Mouse (Mus musculus): ENCODE measurements around the gene Scrt2. TPM values are rescaled to one million over a fixed set of nuclear protein-coding genes. Genes with fewer than 3 reads are reported as not detected.

Scrt2 gene
- not detected in 2 replicates for polyA plus RNA-seq (2015; fragmentation: Nextera tagmentation; extraction: Ambion mirVana)

DNA sequence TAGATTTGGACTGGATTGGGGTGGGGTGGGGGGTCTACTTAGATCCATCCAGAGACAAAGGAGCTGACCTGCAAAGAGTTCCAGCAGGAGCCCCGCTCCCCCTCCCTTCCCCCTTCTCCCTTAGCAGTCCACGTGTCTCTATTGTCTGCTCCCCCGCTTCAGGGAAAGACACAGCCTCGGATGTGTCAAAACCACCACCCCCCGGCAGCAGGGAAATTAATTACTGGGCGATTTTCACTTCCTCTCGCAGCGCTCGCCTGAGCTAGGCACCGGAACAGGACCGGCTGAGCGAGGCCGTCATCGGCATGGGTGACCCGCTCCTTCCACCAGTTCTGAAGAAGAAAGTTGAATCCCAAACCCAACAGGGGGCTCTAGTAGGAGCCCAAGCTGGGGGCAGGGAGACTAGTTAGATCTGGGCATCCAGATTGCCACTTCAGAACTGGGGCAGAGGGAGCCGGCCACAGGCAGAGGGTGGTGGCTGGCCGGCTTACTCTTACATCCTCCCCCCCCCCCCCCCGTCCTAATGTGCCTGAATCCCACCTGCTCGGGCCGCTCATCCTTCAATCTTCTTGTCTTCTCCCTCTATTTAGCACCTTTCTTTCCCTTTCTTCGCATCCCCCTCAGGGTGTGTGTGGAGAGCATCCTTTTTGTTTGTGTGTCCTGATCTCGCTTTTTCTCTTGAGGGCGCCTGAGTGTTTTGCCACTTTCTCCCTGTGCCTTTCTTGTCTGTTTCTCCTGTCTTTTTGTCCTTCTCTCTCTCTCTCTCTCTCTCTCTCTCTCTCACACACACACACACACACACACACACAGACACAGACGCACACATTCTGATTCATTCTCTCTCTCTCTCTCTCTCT, at the start of gene Scrt2:
TSS of gene Scrt2 (plus strand) at position 845 of the 857 bp plus-strand sequence.
- no peak within 1 kb of the TSS for H3K27ac ChIP-seq (ENCODE audit: low read length)
- H3K4me1 ChIP-seq (ENCODE audit: control insufficient read depth, insufficient read depth, low read length): peaks cover 3% of the 10 kb centered on the region; the same call in 1 of the 2 replicates
- peak within 1 kb of the TSS; percentile 62 for H3K4me2 ChIP-seq (ENCODE audit: low read depth, low read length)
- peak within 1 kb of the TSS; percentile 39 for H3K4me3 ChIP-seq (ENCODE audit: low read length)
- ATAC-seq: no peak
- H3K36me3 ChIP-seq (ENCODE audit: control insufficient read depth, insufficient read depth, low read length): no peaks in the 10 kb centered on the region
- 0% methylated on average over 23 of the region's 24 CpGs for WGBS
- peaks cover 33% of the 10 kb centered on the region for H3K27me3 ChIP-seq (replicated peaks; ENCODE audit: control insufficient read depth, insufficient read depth, low read length)
- H3K9ac ChIP-seq (ENCODE audit: low read depth, low read length): no peak within 1 kb of the TSS
- no peaks in the 10 kb centered on the region for H3K9me3 ChIP-seq (ENCODE audit: control insufficient read depth, low read length)

DNA sequence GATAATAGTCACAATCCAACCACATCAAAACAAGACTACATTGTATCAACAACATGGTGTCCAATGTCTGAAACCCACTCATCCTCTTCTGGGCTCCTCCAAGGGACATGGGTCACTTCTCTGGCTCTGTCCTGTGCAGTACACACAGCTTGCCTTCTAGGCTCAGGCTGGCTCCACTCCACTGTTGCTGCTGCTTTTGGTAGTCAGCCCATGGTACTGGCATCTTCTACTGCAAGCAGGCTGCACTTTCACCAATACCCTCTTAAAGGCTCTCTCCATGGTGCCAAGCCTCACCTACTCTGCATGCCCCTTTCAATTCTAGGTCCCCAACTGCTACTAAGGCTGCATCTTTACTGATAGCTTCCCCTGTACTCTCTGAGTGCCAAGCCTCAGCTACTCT, 41.2 kb upstream of the Scrt2 start:
- no peak overlapping the region for H3K4me3 ChIP-seq (ENCODE audit: low read length)
- peaks cover 6% of the 10 kb centered on the region; the same call in 1 of the 2 replicates for H3K27me3 ChIP-seq (replicated peaks; ENCODE audit: control insufficient read depth, insufficient read depth, low read length)
- H3K36me3 ChIP-seq (ENCODE audit: control insufficient read depth, insufficient read depth, low read length): no peaks in the 10 kb centered on the region
- no peak overlapping the region for H3K9ac ChIP-seq (ENCODE audit: low read depth, low read length)
- H3K9me3 ChIP-seq (ENCODE audit: control insufficient read depth, low read length): peaks cover 7% of the 10 kb centered on the region
- no peak overlapping the region for H3K4me2 ChIP-seq (ENCODE audit: low read depth, low read length)
- H3K4me1 ChIP-seq (ENCODE audit: control insufficient read depth, insufficient read depth, low read length): no peaks in the 10 kb centered on the region
- H3K27ac ChIP-seq (ENCODE audit: low read length): no peak overlapping the region
- no peak for ATAC-seq

DNA sequence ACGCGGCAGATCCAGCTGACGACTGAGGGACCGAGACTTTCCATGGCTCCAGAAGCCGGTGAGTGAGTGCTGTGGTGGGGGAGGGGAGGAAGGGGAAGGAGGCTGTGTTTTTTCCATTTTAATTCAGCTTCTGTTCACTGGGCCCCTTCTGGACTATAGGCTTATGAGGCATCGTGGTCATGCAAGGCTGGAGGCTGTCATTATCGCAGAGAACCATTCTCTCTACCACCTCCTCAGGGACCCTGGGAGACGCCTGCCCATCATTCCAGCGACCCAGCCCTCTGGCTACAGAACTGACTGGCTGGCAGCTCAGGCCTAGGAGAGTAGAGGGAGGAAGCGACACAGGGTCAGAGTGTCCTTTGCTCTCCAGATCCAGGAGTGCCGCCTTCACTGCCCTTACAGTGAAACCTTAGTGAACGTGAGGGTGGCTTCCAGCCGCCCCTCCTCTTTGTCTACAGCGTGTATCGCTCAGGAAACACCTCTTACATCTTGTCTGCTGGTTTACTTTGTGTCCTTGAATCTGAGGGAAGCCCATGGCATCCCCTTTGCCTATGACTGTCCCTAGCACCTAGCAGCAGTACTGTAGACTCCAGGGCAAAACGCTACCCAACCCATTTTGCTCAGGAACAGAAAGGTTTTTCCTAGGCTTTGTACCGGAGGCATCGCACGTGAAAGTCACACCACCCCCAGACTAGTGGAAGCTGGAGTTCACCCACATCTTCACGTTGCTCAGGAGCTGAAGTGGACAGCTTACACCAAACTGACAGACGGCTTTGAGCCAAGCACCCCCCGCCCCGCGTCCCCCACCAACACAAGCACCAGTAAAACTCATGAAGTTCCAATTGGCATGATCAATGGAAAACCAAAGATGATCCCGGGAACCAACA, 34.0 kb upstream of the Scrt2 start:
- no peak for ATAC-seq

DNA sequence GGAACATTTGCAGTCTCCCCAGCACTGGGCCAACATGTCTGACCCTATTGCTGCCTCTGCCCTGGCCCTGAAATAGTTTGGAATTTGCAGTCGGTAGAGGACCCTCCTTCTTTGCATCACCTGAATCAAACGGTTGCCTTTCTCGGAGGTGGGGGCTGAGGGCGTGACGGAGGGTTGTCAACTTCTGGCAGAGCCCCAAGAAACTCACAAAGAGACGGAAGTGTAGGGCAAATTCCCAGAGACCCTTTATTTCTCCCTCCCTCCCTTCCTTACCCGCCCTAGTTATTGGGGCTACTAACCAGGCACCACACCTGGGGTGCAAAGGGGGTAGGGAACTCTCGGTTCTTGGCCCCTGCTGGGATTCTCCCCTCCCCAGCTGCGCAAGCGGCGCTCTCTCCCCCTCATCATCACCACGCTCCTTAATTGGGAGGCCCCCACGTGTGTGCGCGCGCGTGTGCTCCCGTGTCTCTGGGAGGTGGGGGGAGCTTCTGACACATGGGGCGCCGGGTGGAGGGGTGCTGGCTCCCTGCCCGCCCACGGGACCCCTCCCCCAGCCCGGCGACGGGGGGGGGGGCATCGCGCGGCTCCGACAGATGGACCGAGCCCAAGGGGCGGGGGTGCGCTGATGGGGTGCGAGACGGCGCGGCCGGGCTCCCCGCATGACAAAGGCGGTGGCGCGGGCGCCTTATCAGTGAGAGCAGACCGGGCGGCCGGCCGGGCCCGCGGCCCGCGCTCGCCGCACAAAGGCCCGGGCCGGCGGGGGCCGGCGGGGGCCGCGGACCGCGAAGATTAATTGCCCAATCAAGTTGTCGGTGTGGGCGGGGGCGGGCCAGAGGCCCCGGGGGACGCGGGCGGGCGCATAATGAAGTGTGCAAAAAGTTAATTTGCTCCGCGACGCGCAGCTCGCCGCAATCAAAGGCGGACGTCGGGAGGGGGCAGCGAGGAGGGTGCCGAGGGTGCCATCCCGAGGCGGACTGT, 33.0 kb upstream of the Scrt2 start:
- 1% methylated on average over 53 of the region's 82 CpGs for WGBS
- Histone ChIP-seq H3K36me3 (ENCODE audit: control insufficient read depth, insufficient read depth, low read length) (no peaks in the 10 kb centered on the region), H3K4me2 (ENCODE audit: low read depth, low read length) (peak overlapping the region; percentile 93), H3K27ac (ENCODE audit: low read length) (no peak overlapping the region), H3K9ac (ENCODE audit: low read depth, low read length) (peak overlapping the region; percentile 64), H3K9me3 (ENCODE audit: control insufficient read depth, low read length) (no peaks in the 10 kb centered on the region), H3K27me3 (replicated peaks; ENCODE audit: control insufficient read depth, insufficient read depth, low read length) (peaks cover 39% of the 10 kb centered on the region), H3K4me3 (ENCODE audit: low read length) (peak overlapping the region; percentile 52), H3K4me1 (ENCODE audit: control insufficient read depth, insufficient read depth, low read length) (peaks cover 14% of the 10 kb centered on the region)
- ATAC-seq: peak; percentile 45

More for the DNA sequence above, 34.0 kb upstream of the Scrt2 start:
- no peak overlapping the region for H3K4me3 ChIP-seq (ENCODE audit: low read length)
- H3K36me3 ChIP-seq (ENCODE audit: control insufficient read depth, insufficient read depth, low read length): no peaks in the 10 kb centered on the region
- no peak overlapping the region for H3K27ac ChIP-seq (ENCODE audit: low read length)
- 5% methylated on average over 25 of the region's 25 CpGs for WGBS
- H3K9me3 ChIP-seq (ENCODE audit: control insufficient read depth, low read length): no peaks in the 10 kb centered on the region
- H3K4me2 ChIP-seq (ENCODE audit: low read depth, low read length): no peak overlapping the region
- no peak overlapping the region for H3K9ac ChIP-seq (ENCODE audit: low read depth, low read length)
- H3K27me3 ChIP-seq (replicated peaks; ENCODE audit: control insufficient read depth, insufficient read depth, low read length): peaks cover 39% of the 10 kb centered on the region
- peaks cover 14% of the 10 kb centered on the region for H3K4me1 ChIP-seq (ENCODE audit: control insufficient read depth, insufficient read depth, low read length)

DNA sequence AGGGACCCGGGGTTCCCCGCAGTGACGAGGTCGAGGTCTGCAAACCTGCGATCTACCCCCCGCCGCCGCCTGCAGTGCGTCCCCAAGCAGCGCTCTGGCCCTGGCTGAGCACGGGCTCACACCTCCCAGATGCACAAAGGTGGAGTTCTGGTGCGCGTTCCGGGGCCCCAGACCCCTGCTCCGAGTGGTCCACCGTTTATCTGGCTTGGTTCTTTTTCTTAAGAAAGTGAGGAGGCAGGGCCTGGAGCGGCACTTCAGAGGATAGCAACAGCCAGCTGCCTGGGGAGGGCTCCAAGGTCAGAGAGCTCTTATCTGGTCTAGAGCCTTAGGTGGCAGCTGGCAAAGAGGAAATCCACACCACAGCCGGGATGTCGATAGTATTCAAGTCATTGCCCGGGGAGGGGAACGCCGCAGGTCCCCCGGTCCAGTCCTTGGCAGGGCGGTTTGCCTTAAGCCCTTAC, 32.3 kb upstream of the Scrt2 start:
- Histone ChIP-seq H3K27ac (ENCODE audit: low read length) (no peak overlapping the region), H3K4me3 (ENCODE audit: low read length) (peak overlapping the region; percentile 52), H3K27me3 (replicated peaks; ENCODE audit: control insufficient read depth, insufficient read depth, low read length) (peaks cover 39% of the 10 kb centered on the region), H3K9ac (ENCODE audit: low read depth, low read length) (peak overlapping the region; percentile 64), H3K9me3 (ENCODE audit: control insufficient read depth, low read length) (no peaks in the 10 kb centered on the region), H3K36me3 (ENCODE audit: control insufficient read depth, insufficient read depth, low read length) (no peaks in the 10 kb centered on the region), H3K4me1 (ENCODE audit: control insufficient read depth, insufficient read depth, low read length) (peaks cover 14% of the 10 kb centered on the region), H3K4me2 (ENCODE audit: low read depth, low read length) (peak overlapping the region; percentile 93)
- WGBS: under 1% methylated on average over 24 of the region's 24 CpGs
- peak; percentile 72 for ATAC-seq

DNA sequence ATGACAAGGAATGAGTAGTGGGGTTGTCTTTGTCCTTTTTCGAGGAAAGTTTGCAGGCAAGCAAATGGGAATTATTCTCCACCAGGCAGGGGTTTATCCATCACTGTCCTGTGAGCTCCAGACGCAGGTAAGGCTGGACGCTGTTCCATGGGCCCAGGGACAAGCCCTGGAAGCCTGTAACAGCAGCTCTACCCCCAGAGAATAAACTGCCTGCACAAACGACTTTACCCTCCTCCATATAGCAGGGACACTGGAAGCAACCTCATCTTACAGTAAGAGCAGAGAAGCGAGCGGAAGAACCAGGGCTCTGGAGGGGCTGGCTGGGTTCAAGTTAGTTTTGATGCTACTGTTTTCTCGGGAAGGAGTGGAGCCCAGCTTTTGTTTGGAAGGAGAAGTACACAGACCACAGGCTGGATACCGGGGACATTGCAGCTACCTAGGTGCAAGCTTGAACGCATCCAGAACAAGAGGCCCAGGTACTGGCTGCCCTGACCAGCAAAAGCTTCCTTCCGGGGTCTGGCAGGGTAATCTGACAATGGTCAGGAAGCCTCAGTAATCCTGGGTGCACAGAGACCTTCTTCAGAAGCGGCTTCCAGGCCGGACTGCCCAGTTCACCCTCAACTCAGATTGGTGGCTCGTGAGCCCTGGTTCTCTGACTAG, 31.6 kb upstream of the Scrt2 start:
- H3K9ac ChIP-seq (ENCODE audit: low read depth, low read length): no peak overlapping the region
- no peaks in the 10 kb centered on the region for H3K9me3 ChIP-seq (ENCODE audit: control insufficient read depth, low read length)
- ATAC-seq: no peak
- H3K4me1 ChIP-seq (ENCODE audit: control insufficient read depth, insufficient read depth, low read length): peaks cover 14% of the 10 kb centered on the region
- no peak overlapping the region for H3K27ac ChIP-seq (ENCODE audit: low read length)
- WGBS: 12% methylated on average over 13 of the region's 13 CpGs
- H3K4me3 ChIP-seq (ENCODE audit: low read length): no peak overlapping the region
- H3K4me2 ChIP-seq (ENCODE audit: low read depth, low read length): no peak overlapping the region
- H3K27me3 ChIP-seq (replicated peaks; ENCODE audit: control insufficient read depth, insufficient read depth, low read length): peaks cover 41% of the 10 kb centered on the region
- no peaks in the 10 kb centered on the region for H3K36me3 ChIP-seq (ENCODE audit: control insufficient read depth, insufficient read depth, low read length)

DNA sequence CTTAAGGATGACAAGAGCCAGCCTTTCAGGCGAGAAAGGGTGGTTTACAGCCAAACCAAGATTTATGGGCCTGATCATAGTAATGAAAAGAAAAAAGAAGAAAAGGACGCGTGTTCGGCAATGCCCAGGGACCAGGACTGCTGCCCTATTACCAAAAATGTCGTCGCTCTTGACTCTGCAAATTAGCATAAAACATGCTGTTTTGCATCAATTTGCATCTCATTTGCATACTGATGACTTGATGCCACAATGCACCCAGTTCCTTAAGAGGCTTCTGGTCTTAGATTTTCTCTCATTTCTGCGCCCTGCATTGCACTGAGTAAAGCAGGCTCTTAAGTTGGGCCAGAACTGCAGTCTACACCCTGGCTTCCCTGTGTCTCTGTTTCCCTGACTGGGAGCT, 31.0 kb upstream of the Scrt2 start:
- H3K27ac ChIP-seq (ENCODE audit: low read length): no peak overlapping the region
- H3K4me3 ChIP-seq (ENCODE audit: low read length): no peak overlapping the region
- H3K9ac ChIP-seq (ENCODE audit: low read depth, low read length): no peak overlapping the region
- peaks cover 41% of the 10 kb centered on the region for H3K27me3 ChIP-seq (replicated peaks; ENCODE audit: control insufficient read depth, insufficient read depth, low read length)
- no peak overlapping the region for H3K4me2 ChIP-seq (ENCODE audit: low read depth, low read length)
- no peaks in the 10 kb centered on the region for H3K36me3 ChIP-seq (ENCODE audit: control insufficient read depth, insufficient read depth, low read length)
- ATAC-seq: no peak
- H3K9me3 ChIP-seq (ENCODE audit: control insufficient read depth, low read length): no peaks in the 10 kb centered on the region
- 16% methylated on average over 7 of the region's 7 CpGs for WGBS
- H3K4me1 ChIP-seq (ENCODE audit: control insufficient read depth, insufficient read depth, low read length): peaks cover 14% of the 10 kb centered on the region

DNA sequence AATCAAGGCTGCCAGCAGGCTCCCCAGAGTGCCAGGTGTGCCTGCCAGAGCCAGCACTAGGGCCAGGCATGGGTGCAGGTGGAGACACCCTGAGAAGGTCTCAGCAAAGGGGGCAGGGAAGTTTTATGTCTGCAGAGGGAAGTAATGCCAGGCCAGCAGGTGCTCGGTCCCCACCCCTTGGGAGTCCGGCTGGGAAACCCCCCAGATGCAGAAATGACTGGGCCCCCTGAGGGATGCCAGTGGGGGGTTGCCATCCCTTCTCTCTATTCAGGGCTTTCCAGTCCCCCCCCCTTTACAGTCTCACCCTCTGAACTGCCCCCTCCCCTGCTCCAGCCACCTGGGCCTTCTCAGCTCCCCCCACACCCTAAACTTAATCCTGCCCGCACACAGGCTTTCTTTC, 29.3 kb upstream of the Scrt2 start:
- Histone ChIP-seq H3K9me3 (ENCODE audit: control insufficient read depth, low read length) (no peaks in the 10 kb centered on the region), H3K27me3 (replicated peaks; ENCODE audit: control insufficient read depth, insufficient read depth, low read length) (peaks cover 41% of the 10 kb centered on the region), H3K36me3 (ENCODE audit: control insufficient read depth, insufficient read depth, low read length) (no peaks in the 10 kb centered on the region), H3K4me3 (ENCODE audit: low read length) (no peak overlapping the region), H3K4me2 (ENCODE audit: low read depth, low read length) (no peak overlapping the region), H3K9ac (ENCODE audit: low read depth, low read length) (no peak overlapping the region), H3K4me1 (ENCODE audit: control insufficient read depth, insufficient read depth, low read length) (peaks cover 14% of the 10 kb centered on the region), H3K27ac (ENCODE audit: low read length) (no peak overlapping the region)
- no peak for ATAC-seq
- WGBS: 76% methylated on average over 3 of the region's 3 CpGs
